Mouse (Mus musculus): ENCODE data around the gene Etl4. TPM values are rescaled to one million over a fixed set of nuclear protein-coding genes. Genes with fewer than 3 reads are reported as not detected.
A peak's percentile ranks its signal among the peaks of the same experiment; 100 is the strongest.

Etl4 gene
- total and polyA plus RNA-seq, 2 experiments = 3.5 to 5.5 TPM

DNA sequence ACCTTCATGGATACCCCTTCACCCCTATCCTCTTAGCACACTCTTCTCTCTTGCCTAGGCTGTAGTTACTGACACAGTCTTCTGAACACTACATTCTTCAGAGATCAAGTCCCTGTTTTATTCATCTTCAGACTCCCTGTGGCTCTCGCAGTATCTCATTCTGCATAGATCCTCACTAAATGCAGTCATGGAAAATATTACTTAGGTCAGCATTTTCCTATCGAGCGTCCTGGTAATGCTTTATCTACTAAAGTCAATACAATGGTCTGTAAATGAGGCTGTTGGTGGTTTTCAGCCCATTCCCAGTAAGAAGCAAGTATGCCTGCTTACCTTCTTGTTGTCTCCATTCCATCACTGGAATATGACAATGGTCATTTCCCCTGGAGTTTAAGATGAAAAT lies 811.5 kb downstream of the Etl4 start:
- Histone ChIP-seq H3K9ac (ENCODE audit: low read depth, low read length) (no peak overlapping the region), H3K36me3 (ENCODE audit: control insufficient read depth, insufficient read depth, low read length) (no peaks in the 10 kb centered on the region), H3K4me3 (ENCODE audit: insufficient read depth, low read depth, low read length) (no peak overlapping the region), H3K27me3 (ENCODE audit: control insufficient read depth, insufficient read depth, low read length) (no peaks in the 10 kb centered on the region), H3K4me1 (ENCODE audit: control insufficient read depth, insufficient read depth, low read length) (no peaks in the 10 kb centered on the region; the same call in 1 of the 2 replicates), H3K79me2 (ENCODE audit: control insufficient read depth, insufficient read depth, low read length) (no peaks in the 10 kb centered on the region), H3K27ac (replicated peaks; ENCODE audit: insufficient read depth, low read depth, low read length) (no peak overlapping the region)
- DNase-seq (ENCODE audit: extremely low read depth, low read depth, low spot score) = no peak
- TF ChIP-seq CTCF (IDR thresholded peaks at IDR 0.05; ENCODE audit: low read depth, low read length) (no peak), POLR2A (IDR thresholded peaks at IDR 0.05; ENCODE audit: extremely low read depth, insufficient read depth, low read length) (no peak)
- 69% methylated on average over 3 of the region's 3 CpGs for WGBS

DNA sequence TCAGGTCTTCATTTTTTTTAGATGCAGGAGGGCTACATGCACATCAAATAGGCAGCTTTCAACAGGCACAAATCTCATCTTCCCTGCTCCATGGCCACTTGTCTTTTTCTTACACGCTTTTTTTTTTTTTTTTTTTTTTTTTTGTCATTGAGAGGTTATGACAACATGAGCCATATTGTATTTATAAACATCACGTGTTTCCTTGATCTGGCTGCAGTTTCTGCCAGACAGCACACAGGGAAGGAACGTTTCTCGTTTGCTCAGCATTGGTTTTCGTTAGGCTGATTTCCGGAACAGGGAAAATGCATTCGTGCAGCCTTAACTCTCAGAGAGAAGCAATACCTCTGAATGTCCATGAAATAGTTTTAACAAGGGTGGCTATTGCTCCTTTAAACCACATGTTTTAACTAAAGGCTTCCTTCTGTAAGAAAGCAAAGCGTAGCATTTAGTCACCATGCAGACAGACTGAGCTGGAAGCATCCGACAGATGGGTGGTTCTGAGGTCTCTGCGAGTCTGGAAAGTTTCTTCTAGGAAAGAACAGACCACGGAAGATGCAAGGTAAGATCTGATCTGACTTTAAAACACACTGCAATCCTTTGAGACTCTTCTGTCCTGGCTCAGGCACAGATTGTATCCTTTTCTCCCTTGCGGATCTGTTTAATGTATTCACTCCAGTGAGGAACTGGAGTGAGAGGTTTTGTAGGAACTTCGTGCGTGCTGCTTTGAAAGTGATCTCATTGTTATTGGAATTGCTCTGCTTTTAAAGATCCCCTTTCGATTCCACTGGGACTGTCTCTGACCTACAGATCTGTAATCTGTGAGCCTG lies 812.8 kb downstream of the Etl4 start:
- DNase-seq (ENCODE audit: extremely low read depth, low read depth, low spot score) = no peak

DNA sequence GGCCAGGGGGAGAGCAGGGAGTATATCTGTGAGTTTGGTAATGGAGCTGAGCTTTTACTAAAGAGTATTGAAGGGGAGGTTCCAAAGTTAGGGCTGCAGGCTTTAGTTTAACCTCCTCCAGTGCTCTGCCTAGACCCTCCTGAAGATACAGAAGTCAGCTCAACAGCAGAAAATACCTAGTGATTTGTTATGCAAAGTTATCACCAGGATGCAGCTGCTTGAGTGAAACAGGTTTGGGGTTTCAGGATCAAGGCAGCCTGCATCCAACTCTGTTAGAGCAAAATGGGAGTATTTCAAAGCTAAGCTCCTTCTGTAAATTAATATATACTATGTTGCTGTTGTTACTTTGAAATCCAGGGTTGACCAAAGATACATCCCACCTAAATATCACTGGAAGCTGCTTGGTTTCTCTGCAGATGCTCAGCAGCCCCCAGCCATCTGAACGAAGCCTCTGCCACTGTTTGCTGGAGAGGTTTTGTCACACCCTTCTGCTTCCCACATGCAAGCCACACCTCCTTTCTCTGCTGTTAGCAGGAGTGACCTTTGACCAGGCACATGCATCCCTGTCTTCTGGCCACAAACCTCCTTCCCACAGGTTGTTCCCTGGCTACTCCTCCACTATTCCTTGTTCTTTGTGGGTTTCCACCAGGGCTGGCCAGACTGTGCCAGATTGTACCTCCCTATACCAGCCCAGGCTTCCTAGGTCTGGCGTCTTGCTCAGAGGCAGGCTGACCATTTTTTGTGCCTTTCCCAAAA lies 814.6 kb downstream of the Etl4 start:
- Histone ChIP-seq H3K27ac (replicated peaks; ENCODE audit: insufficient read depth, low read depth, low read length) (no peak overlapping the region), H3K79me2 (ENCODE audit: control insufficient read depth, insufficient read depth, low read length) (no peaks in the 10 kb centered on the region), H3K4me3 (ENCODE audit: insufficient read depth, low read depth, low read length) (no peak overlapping the region), H3K27me3 (ENCODE audit: control insufficient read depth, insufficient read depth, low read length) (no peaks in the 10 kb centered on the region), H3K9ac (ENCODE audit: low read depth, low read length) (no peak overlapping the region), H3K4me1 (ENCODE audit: control insufficient read depth, insufficient read depth, low read length) (no peaks in the 10 kb centered on the region; the same call in 1 of the 2 replicates), H3K36me3 (ENCODE audit: control insufficient read depth, insufficient read depth, low read length) (no peaks in the 10 kb centered on the region)
- peak; percentile 45 for DNase-seq (ENCODE audit: extremely low read depth, low read depth, low spot score)
- 42% methylated on average over 2 of the region's 2 CpGs for WGBS
- TF ChIP-seq CTCF (IDR thresholded peaks at IDR 0.05; ENCODE audit: low read depth, low read length) (no peak), POLR2A (IDR thresholded peaks at IDR 0.05; ENCODE audit: extremely low read depth, insufficient read depth, low read length) (no peak)

More for the DNA sequence above, 812.8 kb downstream of the Etl4 start:
- no peaks in the 10 kb centered on the region for H3K36me3 ChIP-seq (ENCODE audit: control insufficient read depth, insufficient read depth, low read length)
- no peaks in the 10 kb centered on the region for H3K27me3 ChIP-seq (ENCODE audit: control insufficient read depth, insufficient read depth, low read length)
- peak overlapping the region; percentile 33 for H3K4me3 ChIP-seq (ENCODE audit: insufficient read depth, low read depth, low read length)
- H3K79me2 ChIP-seq (ENCODE audit: control insufficient read depth, insufficient read depth, low read length) = no peaks in the 10 kb centered on the region
- 29% methylated on average over 15 of the region's 15 CpGs for WGBS
- H3K27ac ChIP-seq (replicated peaks; ENCODE audit: insufficient read depth, low read depth, low read length) = peak overlapping the region; percentile 16; the same call in 1 of the 2 replicates
- no peak overlapping the region; the same call in 1 of the 2 replicates for H3K9ac ChIP-seq (ENCODE audit: low read depth, low read length)
- TF ChIP-seq POLR2A (IDR thresholded peaks at IDR 0.05; ENCODE audit: extremely low read depth, insufficient read depth, low read length) (no peak), CTCF (IDR thresholded peaks at IDR 0.05; ENCODE audit: low read depth, low read length) (no peak)
- no peaks in the 10 kb centered on the region; the same call in 1 of the 2 replicates for H3K4me1 ChIP-seq (ENCODE audit: control insufficient read depth, insufficient read depth, low read length)

DNA sequence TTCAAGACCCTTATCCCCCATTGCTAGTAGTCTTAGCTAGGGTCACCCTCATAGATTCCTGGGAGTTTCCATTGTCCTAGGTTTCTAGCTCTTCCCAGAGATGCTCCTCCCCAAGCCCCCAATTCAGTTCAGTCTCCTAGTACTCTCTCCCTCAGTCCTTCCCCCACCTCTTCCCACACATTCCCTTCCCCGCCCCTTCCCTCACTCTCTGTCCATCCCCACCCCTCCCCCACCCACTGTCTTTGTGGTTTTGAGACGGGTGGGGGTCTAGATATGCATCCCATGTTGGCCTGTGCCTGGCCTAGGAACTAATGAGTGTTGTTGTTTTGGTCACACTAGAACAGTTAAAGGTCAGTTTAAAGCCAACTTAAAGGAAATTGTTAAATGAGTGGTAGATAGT lies 817.4 kb downstream of the Etl4 start:
- WGBS = 94% methylated on average over 2 of the region's 2 CpGs
- Histone ChIP-seq H3K27me3 (ENCODE audit: control insufficient read depth, insufficient read depth, low read length) (no peaks in the 10 kb centered on the region), H3K4me3 (ENCODE audit: insufficient read depth, low read depth, low read length) (no peak overlapping the region), H3K4me1 (ENCODE audit: control insufficient read depth, insufficient read depth, low read length) (no peaks in the 10 kb centered on the region), H3K9ac (ENCODE audit: low read depth, low read length) (no peak overlapping the region), H3K36me3 (ENCODE audit: control insufficient read depth, insufficient read depth, low read length) (no peaks in the 10 kb centered on the region), H3K79me2 (ENCODE audit: control insufficient read depth, insufficient read depth, low read length) (no peaks in the 10 kb centered on the region), H3K27ac (replicated peaks; ENCODE audit: insufficient read depth, low read depth, low read length) (no peak overlapping the region)
- DNase-seq (ENCODE audit: extremely low read depth, low read depth, low spot score) = no peak
- TF ChIP-seq CTCF (IDR thresholded peaks at IDR 0.05; ENCODE audit: low read depth, low read length) = no peak
- TF ChIP-seq POLR2A (IDR thresholded peaks at IDR 0.05; ENCODE audit: extremely low read depth, insufficient read depth, low read length) = no peak

DNA sequence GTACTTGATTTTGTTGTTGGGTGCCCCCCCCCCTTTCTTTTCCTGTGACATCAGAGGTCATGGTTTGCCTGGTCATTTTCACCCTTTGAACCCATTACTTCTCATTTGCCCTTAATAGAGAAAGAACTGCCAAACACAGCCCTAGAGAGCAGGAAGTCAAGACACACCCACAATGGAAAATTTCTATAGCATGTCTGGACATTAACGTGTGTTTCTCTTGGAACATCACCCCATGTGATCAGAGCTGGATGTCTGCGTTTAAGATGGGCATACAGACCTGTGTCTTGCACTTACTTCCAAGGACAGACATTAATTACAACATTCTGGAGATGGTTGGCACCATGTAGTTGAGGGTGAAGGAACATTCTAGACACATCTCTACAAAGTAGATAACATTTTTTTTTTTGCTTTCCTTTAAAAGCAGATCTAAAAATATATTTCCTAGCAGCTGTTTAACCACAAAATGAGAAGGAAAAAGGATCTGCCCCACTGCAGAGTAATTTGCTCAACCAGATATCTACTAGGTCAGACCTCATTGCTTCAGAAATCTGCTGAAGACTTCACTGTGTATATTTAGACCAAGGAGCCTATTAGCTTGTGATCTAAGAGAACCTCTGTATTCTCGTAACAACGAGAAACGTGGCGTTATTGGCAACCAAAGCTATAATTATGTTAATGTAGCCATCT lies 818.3 kb downstream of the Etl4 start:
- H3K9ac ChIP-seq (ENCODE audit: low read depth, low read length) = no peak overlapping the region
- no peak overlapping the region for H3K27ac ChIP-seq (replicated peaks; ENCODE audit: insufficient read depth, low read depth, low read length)
- no peaks in the 10 kb centered on the region for H3K79me2 ChIP-seq (ENCODE audit: control insufficient read depth, insufficient read depth, low read length)
- 82% methylated on average over 6 of the region's 6 CpGs for WGBS
- no peaks in the 10 kb centered on the region for H3K36me3 ChIP-seq (ENCODE audit: control insufficient read depth, insufficient read depth, low read length)
- H3K4me1 ChIP-seq (ENCODE audit: control insufficient read depth, insufficient read depth, low read length) = no peaks in the 10 kb centered on the region
- TF ChIP-seq POLR2A (IDR thresholded peaks at IDR 0.05; ENCODE audit: extremely low read depth, insufficient read depth, low read length) = no peak
- no peak for TF ChIP-seq CTCF (IDR thresholded peaks at IDR 0.05; ENCODE audit: low read depth, low read length)
- DNase-seq (ENCODE audit: extremely low read depth, low read depth, low spot score) = peak; percentile 32
- no peak overlapping the region for H3K4me3 ChIP-seq (ENCODE audit: insufficient read depth, low read depth, low read length)
- H3K27me3 ChIP-seq (ENCODE audit: control insufficient read depth, insufficient read depth, low read length) = no peaks in the 10 kb centered on the region
